In the genomic region with DNA sequence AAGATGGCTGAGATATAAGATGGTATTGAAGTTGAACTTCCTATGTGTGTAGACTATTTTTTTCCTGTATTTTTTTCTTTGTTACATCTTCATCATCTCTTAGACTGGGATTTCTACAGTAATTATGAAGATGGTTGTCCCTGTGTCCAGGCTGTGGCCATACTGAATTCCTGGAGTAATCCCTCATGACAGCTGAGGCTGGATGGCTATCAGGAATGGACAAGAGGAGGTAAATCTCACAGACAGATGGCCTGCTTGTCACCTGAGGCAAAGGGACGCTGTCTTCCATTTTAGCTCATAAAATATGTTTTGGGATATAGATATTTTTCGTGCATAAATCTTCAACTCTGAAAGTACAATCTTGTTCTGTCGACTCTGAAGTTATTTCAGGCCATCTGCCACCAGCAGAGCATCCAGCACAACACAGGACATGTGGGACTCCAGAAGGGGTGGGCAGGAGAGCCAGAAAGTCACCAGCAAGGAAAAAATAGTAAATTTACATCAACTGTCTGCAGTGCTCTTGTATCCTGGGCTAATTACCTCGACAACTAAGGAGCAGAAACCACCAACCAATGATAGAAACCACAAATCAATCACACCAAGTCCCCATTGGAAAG, we compare ENCODE assay signal across 19 mouse cellular contexts. TPM values are rescaled to one million over a fixed set of nuclear protein-coding genes. Genes with fewer than 3 reads are reported as not detected.
"Had no signal": no experiment of that assay in that cellular context is flagged by ENCODE, and none has a peak within 500 bp of the region (broad histone marks: within the 10 kb centered on the region; RNA-seq: fewer than 3 reads in every experiment).

No protein-coding gene starts in this region.

- H3K27me3 ChIP-seq: kidney, embryonic 15.5 days; limb, embryonic 13.5 days; midbrain, embryonic 13.5 days; neural tube, embryonic 12.5 days; stomach, embryonic 15.5 days had no signal

- DNase-seq: kidney, adult 2 months; kidney, postnatal 14 days; lung, adult 18-20 months; thymus, adult 2 months; thymus, postnatal 36 days had no signal

- H3K4me2 ChIP-seq: kidney, embryonic 15.5 days; limb, embryonic 13.5 days; midbrain, embryonic 13.5 days; neural tube, embryonic 12.5 days; stomach, embryonic 15.5 days had no signal

- ATAC-seq: intestine, embryonic 16.5 days; midbrain, embryonic 13.5 days had no signal

- H3K4me3 ChIP-seq: kidney, embryonic 15.5 days; limb, embryonic 13.5 days; midbrain, embryonic 13.5 days; neural tube, embryonic 12.5 days; stomach, embryonic 15.5 days had no signal

- H3K36me3 ChIP-seq: kidney, embryonic 15.5 days; limb, embryonic 13.5 days; midbrain, embryonic 13.5 days; neural tube, embryonic 12.5 days; stomach, embryonic 15.5 days had no signal

RNA-seq across cellular contexts. Expression of gene Pabpc6, which starts 14.1 kb away (rescaled TPM):
- total RNA-seq: layer of hippocampus, postnatal 14 days; left cerebral cortex, postnatal 36 days; liver, adult 2 months; megakaryocyte-erythroid progenitor cell, adult 5-6 weeks; neutrophil, adult 5-6 weeks had no signal
- polyA plus RNA-seq: intestine, embryonic 16.5 days; kidney, embryonic 15.5 days; limb, embryonic 13.5 days; liver, adult 2 months; liver, embryonic 14.5 days; lung, embryonic 16.5 days; midbrain, embryonic 13.5 days; neural tube, embryonic 12.5 days; spleen, adult 2 months; stomach, embryonic 15.5 days had no signal
